Mouse (Mus musculus) megakaryocyte-erythroid progenitor cell, adult 5 weeks (primary cell): ENCODE data around the gene Nek8. TPM values are rescaled to one million over a fixed set of nuclear protein-coding genes. Genes with fewer than 3 reads are reported as not detected.

Experiments used
- polyA plus RNA-seq: library from polyadenylated mRNA; stranded (reverse); fragments of >175 nt; gene quantifications from 2 replicates; pipeline ENCODE4 v1.2.3, GENCODE M21; 2012

Nek8 gene
- polyA plus RNA-seq = 3.1 and 4.3 TPM in 2 replicates

GRCm38 (mm10) chr11:78176402-78176862 is at the start of gene Nek8, which contains the start of gene Tlcd1:
Gene Nek8 (minus strand): TSS chr11:78176675.
Gene Tlcd1 (plus strand): TSS chr11:78176711.

GRCm38 (mm10) chr11:78193113-78193512 is 16.6 kb upstream of the Nek8 start, which contains the start of gene Proca1:
Gene Proca1 (plus strand): TSS chr11:78193392.

GRCm38 (mm10) chr11:78188331-78189233 is 12.1 kb upstream of the Nek8 start, which contains the start of gene Rab34:
Gene Rab34 (plus strand): TSS chr11:78188430.

DNA sequence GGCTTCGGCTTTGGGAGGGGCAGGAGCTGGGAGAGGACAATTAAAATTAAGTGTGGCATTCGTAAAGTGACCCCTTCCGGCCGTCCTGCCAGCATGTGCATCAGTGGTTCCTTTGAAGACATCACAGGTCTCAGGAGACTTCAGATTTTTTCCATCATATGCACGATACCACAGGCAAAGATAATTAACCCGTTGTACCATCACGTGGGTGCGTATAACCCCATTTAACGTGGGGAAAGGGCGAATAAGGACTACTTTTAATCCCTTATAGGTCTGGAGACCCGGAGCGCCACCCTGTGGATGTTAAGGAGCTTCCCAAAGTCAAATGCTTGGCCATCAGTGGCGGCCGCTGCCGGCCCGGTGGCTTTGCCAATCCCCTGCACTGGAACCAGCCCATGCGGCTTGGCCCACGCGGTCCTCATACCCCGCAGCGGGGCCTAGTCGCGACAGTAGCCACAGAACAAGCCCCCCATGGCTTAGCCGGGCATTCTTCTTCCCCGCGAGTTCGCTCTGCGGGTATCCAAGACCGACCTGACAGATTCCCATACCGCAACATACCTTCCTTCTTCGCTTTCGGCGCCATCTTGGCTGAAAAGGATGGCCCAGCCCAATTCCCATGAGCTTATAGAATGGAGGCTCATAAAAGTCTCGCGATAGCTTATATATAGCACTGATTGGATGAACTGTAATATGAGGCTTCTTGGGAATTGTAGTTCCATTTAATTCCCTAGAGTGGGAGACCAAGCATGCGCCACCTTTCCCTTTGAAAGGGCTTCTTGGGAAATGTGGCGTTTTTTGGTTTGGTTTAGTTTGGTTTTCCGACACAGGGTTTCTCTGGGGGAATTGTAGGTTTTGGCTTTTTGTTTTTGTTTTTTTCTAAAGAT is 6.7 kb upstream of the Nek8 start, which contains the start of gene Rpl23a:
Gene Rpl23a, minus strand, starts transcription at position 624 of the 884 bp plus-strand sequence.

DNA sequence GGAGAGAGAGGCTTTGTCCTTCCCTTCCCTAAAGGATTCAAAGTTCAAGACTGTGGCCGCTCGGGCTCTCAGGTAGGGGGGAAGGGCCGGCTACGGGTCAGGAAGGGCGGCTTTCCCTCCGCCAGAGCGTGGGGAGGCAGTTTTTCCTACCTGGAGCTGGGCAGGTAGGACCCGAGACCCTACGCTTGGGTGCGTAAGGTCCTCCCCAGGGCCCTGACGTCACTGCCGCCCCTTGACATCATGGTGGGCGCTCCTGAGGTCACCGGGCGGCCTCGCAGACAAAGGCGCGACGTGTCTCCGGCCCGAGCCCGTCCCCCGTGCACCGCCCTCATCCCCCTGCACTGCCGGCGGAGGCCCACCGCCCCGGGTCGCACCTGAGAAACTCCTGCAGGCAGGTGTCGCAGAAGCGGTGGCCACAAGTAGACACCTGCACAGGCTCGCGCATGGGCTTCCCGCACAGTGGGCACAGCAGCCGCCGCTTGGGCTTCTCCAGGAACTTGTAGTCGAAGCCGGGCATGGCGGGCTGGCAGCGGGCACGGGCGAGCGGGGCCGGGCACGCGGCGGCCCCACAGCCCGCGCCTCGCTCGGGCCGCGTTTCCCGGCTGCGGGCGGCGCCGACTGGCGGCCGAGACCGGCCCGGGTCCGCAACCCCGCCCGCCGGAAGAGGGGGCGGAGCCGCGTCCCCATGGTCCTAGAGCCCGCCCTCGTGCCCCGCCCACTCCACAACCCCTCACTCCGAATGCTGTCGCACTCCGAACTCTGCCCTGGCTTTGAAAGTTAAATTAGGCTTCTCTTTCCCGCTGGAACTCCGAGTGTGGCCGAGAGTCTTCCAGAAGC is 11.3 kb downstream of the Nek8 start, which contains the start of gene Traf4:
Gene Traf4, minus strand, starts transcription at position 666 of the 837 bp plus-strand sequence.

Other genes starting within 250 kb of the Nek8 start
- not detected in 2 replicates for gene Sez6, start 245.9 kb downstream of the Nek8 start, polyA plus RNA-seq
- gene Phf12, start 193.9 kb downstream of the Nek8 start, polyA plus RNA-seq = 194 and 232 TPM in 2 replicates
- gene Dhrs13, start 144.4 kb downstream of the Nek8 start, polyA plus RNA-seq = 7.4 and 8.4 TPM in 2 replicates
- gene Flot2, start 138.7 kb downstream of the Nek8 start, polyA plus RNA-seq = 55.6 and 72.3 TPM in 2 replicates
- 3.4 TPM in 2 replicates for gene Eral1, start 96.3 kb downstream of the Nek8 start, polyA plus RNA-seq
- 24.6 and 33.3 TPM in 2 replicates for gene Fam222b, start 82.0 kb downstream of the Nek8 start, polyA plus RNA-seq
- gene Traf4, start 11.1 kb downstream of the Nek8 start, polyA plus RNA-seq = 29.8 and 41.4 TPM in 2 replicates
- gene Tlcd1, start within 50 bp of the Nek8 start, polyA plus RNA-seq = 34.7 and 38.4 TPM in 2 replicates
- gene Rpl23a, start 6.9 kb upstream of the Nek8 start, polyA plus RNA-seq = 1,982 and 2,223 TPM in 2 replicates
- gene Rab34, start 11.8 kb upstream of the Nek8 start, polyA plus RNA-seq = 3.0 and 4.5 TPM in 2 replicates
- gene Proca1, start 16.7 kb upstream of the Nek8 start, polyA plus RNA-seq = 0.18 and 0.67 TPM in 2 replicates
- gene Sdf2, start 69.1 kb upstream of the Nek8 start, polyA plus RNA-seq = 9.6 and 11.2 TPM in 2 replicates
- gene Supt6, start 69.3 kb upstream of the Nek8 start, polyA plus RNA-seq = 82.2 and 96.4 TPM in 2 replicates
- gene 2610507B11Rik, start 85.1 kb upstream of the Nek8 start, polyA plus RNA-seq = 88.7 and 97.6 TPM in 2 replicates
- not detected in 2 replicates for gene BC030499, start 114.2 kb upstream of the Nek8 start, polyA plus RNA-seq
- gene Spag5, start 124.9 kb upstream of the Nek8 start, polyA plus RNA-seq = 66.8 and 68.5 TPM in 2 replicates
- 0.44 and 1.4 TPM in 2 replicates for gene Aldoc, start 146.3 kb upstream of the Nek8 start, polyA plus RNA-seq
- gene Pigs, start 151.7 kb upstream of the Nek8 start, polyA plus RNA-seq = 84.7 and 91.0 TPM in 2 replicates
- gene Unc119, start 166.8 kb upstream of the Nek8 start, polyA plus RNA-seq = 74.0 and 91.3 TPM in 2 replicates
- gene Foxn1, start 209.9 kb upstream of the Nek8 start, polyA plus RNA-seq = not detected in 2 replicates
- 0.05 and 0.10 TPM in 2 replicates for gene Slc13a2, start 245.5 kb upstream of the Nek8 start, polyA plus RNA-seq